Mouse (Mus musculus) spleen, adult 2 months (tissue): Measurements from ENCODE around the gene Sept5.

Source experiments
- CTCF ChIP-seq: fragments of 200-500 bp; IDR thresholded peaks from 2 replicates; pipeline ENCODE4 v1.5.1; 2011; ENCODE audit warnings: mild to moderate bottlenecking, inconsistent platforms; ENCODE audit not compliant: insufficient read depth, insufficient read length, insufficient replicate concordance; ENCODE audit errors: extremely low read depth
- POLR2A ChIP-seq: fragments of 200-500 bp; IDR thresholded peaks from 2 replicates; pipeline ENCODE4 v1.6.1; 2011; ENCODE audit warnings: low read depth, low read length, inconsistent platforms

GRCm38 (mm10) chr16:18598006-18598405, 31.7 kb downstream of the Sept5 start:
- TF ChIP-seq CTCF (no peak), POLR2A (no peak)
